Mouse (Mus musculus) cerebellum, adult 9-11 months (tissue): Measurements from ENCODE around the gene Pafah2.
"Not testable (repeated sequence)": the region's sequence is repeated elsewhere in the genome, so short reads cannot be mapped to it uniquely, and the experiment has no call there.

Experiments used
- DNase-seq: peaks from one replicate; pipeline ENCODE4 v3.0.0; 2022

The Pafah2 gene

GRCm38 (mm10) chr4:134374306-134374705, 21.8 kb upstream of the Pafah2 start:
- no peak for DNase-seq

- no peak for DNase-seq
Observed at GRCm38 (mm10) chr4:134378089-134378615, 18.0 kb upstream of the Pafah2 start.

GRCm38 (mm10) chr4:134379510-134379909, 16.6 kb upstream of the Pafah2 start:
- DNase-seq = no peak

- DNase-seq = not testable (repeated sequence)
Observed at GRCm38 (mm10) chr4:134383750-134384149, 12.4 kb upstream of the Pafah2 start, which contains the start of gene Extl1. Gene Extl1, minus strand, starts transcription at chr4:134383850.

- DNase-seq = no peak
Observed at GRCm38 (mm10) chr4:134387268-134387667, 8.9 kb upstream of the Pafah2 start.

- peak; percentile 62 for DNase-seq
Observed at GRCm38 (mm10) chr4:134388397-134388796, 7.7 kb upstream of the Pafah2 start.

- no peak for DNase-seq
Observed at GRCm38 (mm10) chr4:134391636-134392035, 4.5 kb upstream of the Pafah2 start.

- DNase-seq = no peak
Observed at GRCm38 (mm10) chr4:134392595-134392994, 3.5 kb upstream of the Pafah2 start.

GRCm38 (mm10) chr4:134393026-134393425, 3.1 kb upstream of the Pafah2 start:
- no peak for DNase-seq

- DNase-seq = peak; percentile 65
Observed at GRCm38 (mm10) chr4:134395142-134395541, 978 bp upstream of the Pafah2 start.

GRCm38 (mm10) chr4:134397121-134397520, 1.0 kb downstream of the Pafah2 start:
- peak; percentile 76 for DNase-seq

- no peak for DNase-seq
Observed at GRCm38 (mm10) chr4:134397732-134398131, 1.6 kb downstream of the Pafah2 start.

GRCm38 (mm10) chr4:134400206-134400605, 4.1 kb downstream of the Pafah2 start:
- no peak for DNase-seq

GRCm38 (mm10) chr4:134401181-134401661, 5.1 kb downstream of the Pafah2 start:
- no peak for DNase-seq

GRCm38 (mm10) chr4:134401856-134402570, 5.9 kb downstream of the Pafah2 start:
- DNase-seq = no peak

GRCm38 (mm10) chr4:134402571-134403262, 6.6 kb downstream of the Pafah2 start:
- no peak for DNase-seq

- no peak for DNase-seq
Observed at GRCm38 (mm10) chr4:134403721-134404120, 7.6 kb downstream of the Pafah2 start.

GRCm38 (mm10) chr4:134409286-134409685, 13.2 kb downstream of the Pafah2 start:
- DNase-seq = no peak

- DNase-seq = peak; percentile 72
Observed at GRCm38 (mm10) chr4:134416177-134416576, 20.1 kb downstream of the Pafah2 start.

- no peak for DNase-seq
Observed at GRCm38 (mm10) chr4:134416602-134417001, 20.5 kb downstream of the Pafah2 start.

GRCm38 (mm10) chr4:134417111-134417510, 21.0 kb downstream of the Pafah2 start:
- DNase-seq = no peak

- no peak for DNase-seq
Observed at GRCm38 (mm10) chr4:134421971-134422370, 25.9 kb downstream of the Pafah2 start.

GRCm38 (mm10) chr4:134423949-134424348, 27.8 kb downstream of the Pafah2 start:
- no peak for DNase-seq

GRCm38 (mm10) chr4:134425088-134425487, 29.0 kb downstream of the Pafah2 start:
- DNase-seq = no peak
